Mouse (Mus musculus) Muller cell, postnatal 12 days (primary cell): ENCODE data around the gene Csnk1d.
A peak's percentile ranks its signal among the peaks of the same experiment; 100 is the strongest.

Experiments used
- DNase-seq: peaks from one replicate; pipeline ENCODE4 v3.0.0-alpha.2; 2015; ENCODE audit errors: inconsistent ontology term

Csnk1d gene

GRCm38 (mm10) chr11:120987608-120988007 lies 3.5 kb downstream of the Csnk1d start:
- no peak for DNase-seq

- peak; percentile 62 for DNase-seq
These were observed 6.4 kb downstream of the Csnk1d start for GRCm38 (mm10) chr11:120984448-120985330.

GRCm38 (mm10) chr11:120982459-120982858 lies 8.7 kb downstream of the Csnk1d start:
- DNase-seq = no peak

- no peak for DNase-seq
These were observed 9.5 kb downstream of the Csnk1d start for GRCm38 (mm10) chr11:120981661-120982060.

GRCm38 (mm10) chr11:120980427-120981035 lies 10.6 kb downstream of the Csnk1d start:
- no peak for DNase-seq

- DNase-seq = no peak
These were observed 11.3 kb downstream of the Csnk1d start for GRCm38 (mm10) chr11:120979711-120980426.

- no peak for DNase-seq
These were observed 17.8 kb downstream of the Csnk1d start for GRCm38 (mm10) chr11:120973318-120973717.

GRCm38 (mm10) chr11:120971237-120971636 lies 19.9 kb downstream of the Csnk1d start:
- DNase-seq = no peak

- DNase-seq = no peak
These were observed 21.4 kb downstream of the Csnk1d start for GRCm38 (mm10) chr11:120969742-120970141.

GRCm38 (mm10) chr11:120965587-120965986 lies 25.5 kb downstream of the Csnk1d start:
- no peak for DNase-seq

- DNase-seq = peak; percentile 67
These were observed 26.7 kb downstream of the Csnk1d start for GRCm38 (mm10) chr11:120964195-120965157.

GRCm38 (mm10) chr11:120962909-120963308 lies 28.2 kb downstream of the Csnk1d start:
- peak; percentile 81 for DNase-seq

GRCm38 (mm10) chr11:120962050-120962771 lies 28.9 kb downstream of the Csnk1d start:
- DNase-seq = no peak

- DNase-seq = no peak
These were observed 29.5 kb downstream of the Csnk1d start for GRCm38 (mm10) chr11:120961594-120961993.

- no peak for DNase-seq
These were observed 30.9 kb downstream of the Csnk1d start for GRCm38 (mm10) chr11:120960248-120960647.

GRCm38 (mm10) chr11:120959564-120959963 lies 31.6 kb downstream of the Csnk1d start:
- no peak for DNase-seq

- DNase-seq = no peak
These were observed 32.1 kb downstream of the Csnk1d start for GRCm38 (mm10) chr11:120959066-120959465.

GRCm38 (mm10) chr11:120957731-120958257 lies 33.3 kb downstream of the Csnk1d start:
- no peak for DNase-seq

GRCm38 (mm10) chr11:120957052-120957451 lies 34.1 kb downstream of the Csnk1d start:
- no peak for DNase-seq

- no peak for DNase-seq
These were observed 35.4 kb downstream of the Csnk1d start for GRCm38 (mm10) chr11:120955701-120956100.
